Mouse (Mus musculus) MEL (cell line): ENCODE data around the gene Tekt5. TPM values are rescaled to one million over a fixed set of nuclear protein-coding genes. Genes with fewer than 3 reads are reported as not detected.

Experiments used
- DNase-seq: peaks from one replicate; pipeline ENCODE4 v3.0.0; 2011; ENCODE audit warnings: low read depth, low spot score
- H3K27ac ChIP-seq: 2 replicates; pipeline ENCODE4 v1.5.1; 2012; ENCODE audit warnings: low read depth, mild to moderate bottlenecking, control low read depth, low read length, moderate library complexity; ENCODE audit not compliant: control insufficient read depth
- H3K27me3 ChIP-seq, 2 experiments: fragments of 150-350 bp in 1 of 2; sonication (generic) in 1 of 2; 2 replicates each; pipeline ENCODE4 v1.6.1; 2012; ENCODE audit warnings: low read length in 2 of 2, mild to moderate bottlenecking in 2 of 2, improper control_type of control experiment in 1 of 2, moderate library complexity in 1 of 2; ENCODE audit not compliant: insufficient read depth in 2 of 2, control insufficient read depth in 1 of 2
- H3K36me3 ChIP-seq, 2 experiments: 2 replicates each; pipeline ENCODE4 v1.6.1; 2012 to 2014; ENCODE audit warnings: low read length in 2 of 2, improper control_type of control experiment in 1 of 2, inconsistent platforms in 1 of 2, mild to moderate bottlenecking in 1 of 2; ENCODE audit not compliant: insufficient read depth in 2 of 2, control insufficient read depth in 1 of 2
- H3K4me1 ChIP-seq, 2 experiments: fragments of 150-350 bp in 1 of 2; sonication (generic) in 1 of 2; 2 replicates each; pipeline ENCODE4 v1.6.1; 2012; ENCODE audit warnings: low read length in 2 of 2, improper control_type of control experiment in 1 of 2, mild to moderate bottlenecking in 1 of 2; ENCODE audit not compliant: insufficient read depth in 2 of 2, control insufficient read depth in 1 of 2
- H3K4me3 ChIP-seq, 2 experiments: fragments of 150-350 bp in 1 of 2; sonication (generic) in 1 of 2; 2 replicates each; pipeline ENCODE4 v1.5.1; 2012; ENCODE audit warnings: low read depth in 2 of 2, low read length in 2 of 2, mild to moderate bottlenecking in 2 of 2, moderate library complexity in 2 of 2, control low read depth in 1 of 2, improper control_type of control experiment in 1 of 2; ENCODE audit not compliant: control insufficient read depth in 1 of 2, insufficient read depth in 1 of 2
- H3K79me2 ChIP-seq: 2 replicates; pipeline ENCODE4 v1.6.1; 2012; ENCODE audit warnings: mild to moderate bottlenecking, low read length, moderate library complexity; ENCODE audit not compliant: control insufficient read depth, poor library complexity, insufficient read depth
- H3K9ac ChIP-seq: 2 replicates; pipeline ENCODE4 v1.6.1; 2012; ENCODE audit warnings: low read depth, mild to moderate bottlenecking, control low read depth, low read length, moderate library complexity; ENCODE audit not compliant: control insufficient read depth, poor library complexity, severe bottlenecking
- H3K9me3 ChIP-seq: fragments of 150-350 bp; sonication (generic); replicated peaks from 2 replicates; pipeline ENCODE4 v1.6.1; 2012; ENCODE audit warnings: mild to moderate bottlenecking, low read length, improper control_type of control experiment, moderate library complexity; ENCODE audit not compliant: insufficient read depth
- CHD1 ChIP-seq: IDR thresholded peaks from 2 replicates; pipeline ENCODE4 v1.6.1; 2012; ENCODE audit warnings: low read depth, mild to moderate bottlenecking, inconsistent platforms, low read length, improper control_type of control experiment
- CHD2 ChIP-seq: IDR thresholded peaks from 2 replicates; pipeline ENCODE4 v1.6.1; 2011; ENCODE audit warnings: low read length, improper control_type of control experiment
- CTCF ChIP-seq, 3 experiments: IDR thresholded peaks in 2 of 3; conservative IDR thresholded peaks in 1 of 3; 2 replicates each; pipeline ENCODE4 v1.5.1; 2011 to 2012; ENCODE audit warnings: low read length in 3 of 3, low read depth in 2 of 3, mild to moderate bottlenecking in 2 of 3, improper control_type of control experiment in 1 of 3, inconsistent platforms in 1 of 3, mixed read lengths in 1 of 3, moderate library complexity in 1 of 3; ENCODE audit not compliant: control insufficient read depth in 1 of 3, insufficient read depth in 1 of 3, poor library complexity in 1 of 3, severe bottlenecking in 1 of 3
- E2F4 ChIP-seq: IDR thresholded peaks from 2 replicates; pipeline ENCODE4 v1.6.1; 2011; ENCODE audit warnings: low read depth, low read length, improper control_type of control experiment, borderline replicate concordance
- EP300 ChIP-seq, 2 experiments: IDR thresholded peaks; 2 replicates each; pipeline ENCODE4 v1.6.1; 2011; ENCODE audit warnings: improper control_type of control experiment in 2 of 2, low read length in 2 of 2, low read depth in 1 of 2, mild to moderate bottlenecking in 1 of 2
- ETS1 ChIP-seq: IDR thresholded peaks from 2 replicates; pipeline ENCODE4 v1.6.1; 2012; ENCODE audit warnings: low read depth, mild to moderate bottlenecking, inconsistent platforms, low read length, improper control_type of control experiment, moderate library complexity
- GABPA ChIP-seq: IDR thresholded peaks from 2 replicates; pipeline ENCODE4 v1.6.1; 2012; ENCODE audit warnings: low read depth, mild to moderate bottlenecking, inconsistent platforms, low read length, improper control_type of control experiment, moderate library complexity
- GATA1 ChIP-seq: IDR thresholded peaks from 2 replicates; pipeline ENCODE4 v1.6.1; 2011; ENCODE audit warnings: low read depth, low read length, improper control_type of control experiment
- HCFC1 ChIP-seq: IDR thresholded peaks from 2 replicates; pipeline ENCODE4 v1.6.1; 2012; ENCODE audit warnings: low read depth, mild to moderate bottlenecking, inconsistent platforms, low read length, improper control_type of control experiment, moderate library complexity
- MAFK ChIP-seq: IDR thresholded peaks from 2 replicates; pipeline ENCODE4 v1.6.1; 2011; ENCODE audit warnings: low read depth, mild to moderate bottlenecking, low read length, improper control_type of control experiment, borderline replicate concordance
- MAX ChIP-seq: IDR thresholded peaks from 2 replicates; pipeline ENCODE4 v1.6.1; 2011; ENCODE audit warnings: low read length, improper control_type of control experiment
- MAZ ChIP-seq: IDR thresholded peaks from 2 replicates; pipeline ENCODE4 v1.6.1; 2012; ENCODE audit warnings: low read depth, mild to moderate bottlenecking, inconsistent platforms, low read length, improper control_type of control experiment
- MXI1 ChIP-seq: IDR thresholded peaks from 2 replicates; pipeline ENCODE4 v1.6.1; 2011; ENCODE audit warnings: mild to moderate bottlenecking, low read depth, low read length, improper control_type of control experiment
- MYC ChIP-seq: IDR thresholded peaks from 2 replicates; pipeline ENCODE4 v1.6.1; 2011; ENCODE audit warnings: low read depth, mild to moderate bottlenecking, low read length, improper control_type of control experiment, moderate library complexity
- NELFE ChIP-seq: IDR thresholded peaks from 2 replicates; pipeline ENCODE4 v1.6.1; 2011; ENCODE audit warnings: low read depth, low read length, improper control_type of control experiment
- NRF1 ChIP-seq: IDR thresholded peaks from 2 replicates; pipeline ENCODE4 v1.6.1; 2014; ENCODE audit warnings: low read depth, mild to moderate bottlenecking, inconsistent platforms, low read length, improper control_type of control experiment, moderate library complexity; ENCODE audit not compliant: poor library complexity, insufficient read depth, severe bottlenecking
- POLR2A ChIP-seq, 2 experiments: IDR thresholded peaks; 2 replicates each; pipeline ENCODE4 v1.6.1; 2011 to 2012; ENCODE audit warnings: low read length in 2 of 2, mild to moderate bottlenecking in 2 of 2, control low read depth in 1 of 2, improper control_type of control experiment in 1 of 2, low read depth in 1 of 2, moderate library complexity in 1 of 2; ENCODE audit not compliant: control insufficient read depth in 1 of 2, insufficient read depth in 1 of 2, poor library complexity in 1 of 2
- SMC3 ChIP-seq: IDR thresholded peaks from 2 replicates; pipeline ENCODE4 v1.6.1; 2011; ENCODE audit warnings: low read depth, low read length, improper control_type of control experiment
- USF2 ChIP-seq, 2 experiments: IDR thresholded peaks; 2 replicates each; pipeline ENCODE4 v1.6.1; 2011 to 2012; ENCODE audit warnings: improper control_type of control experiment in 2 of 2, low read length in 2 of 2, borderline replicate concordance in 1 of 2, inconsistent platforms in 1 of 2, low read depth in 1 of 2, mild to moderate bottlenecking in 1 of 2; ENCODE audit not compliant: insufficient read depth in 1 of 2
- ZC3H11A ChIP-seq: IDR thresholded peaks from 2 replicates; pipeline ENCODE4 v1.6.1; 2012; ENCODE audit warnings: low read depth, mild to moderate bottlenecking, inconsistent platforms, low read length, improper control_type of control experiment
- ZMIZ1 ChIP-seq: IDR thresholded peaks from 2 replicates; pipeline ENCODE4 v1.6.1; 2012; ENCODE audit warnings: low read depth, mild to moderate bottlenecking, inconsistent platforms, low read length, improper control_type of control experiment, moderate library complexity
- polyA plus RNA-seq, 2 experiments: library from polyadenylated mRNA; stranded (reverse) in 1 of 2; unstranded in 1 of 2; fragments of >175 nt in 1 of 2; fragments of >200 nt in 1 of 2; gene quantifications; 2 replicates each; pipeline versions ENCODE4 v1.2.1 to v1.2.4; 2012; ENCODE audit warnings: low replicate concordance in 2 of 2, low read depth in 1 of 2; ENCODE audit not compliant: insufficient read length in 2 of 2, insufficient read depth in 1 of 2, missing spikeins in 1 of 2
- total RNA-seq: library from RNA; depleted of rRNA; stranded (reverse); fragments of 300-350 nt; gene quantifications from 2 replicates; pipeline ENCODE4 v1.2.3, GENCODE M21; 2012

Gene Tekt5
- total and polyA plus RNA-seq, 3 experiments, result 0.08 to 0.25 TPM; not detected in 1

DNA sequence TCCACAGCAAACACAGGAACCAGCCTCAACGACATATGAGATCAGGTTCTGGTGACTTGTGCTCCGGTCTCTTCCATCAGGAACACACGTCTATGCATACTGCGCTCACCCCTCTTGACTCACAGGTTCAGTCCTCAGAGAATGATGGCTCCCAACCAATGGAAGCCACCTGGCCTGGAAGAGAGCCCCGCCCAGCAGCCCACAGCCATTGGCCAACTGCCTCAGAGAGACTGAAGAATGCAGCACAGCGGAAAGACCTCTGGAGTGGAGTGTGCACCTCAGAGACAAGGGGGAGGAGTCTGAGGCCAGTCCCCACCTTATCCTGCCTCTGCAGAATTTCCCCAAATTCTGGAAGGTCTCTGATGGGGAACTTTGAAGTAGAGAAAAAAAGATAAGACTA is 36.0 kb downstream of the Tekt5 start:
- Histone ChIP-seq H3K79me2 (no peaks in the 10 kb centered on the region), H3K9ac (no peak overlapping the region), H3K4me1 (no peaks in the 10 kb centered on the region), H3K4me3 (no peak overlapping the region), H3K36me3 (no peaks in the 10 kb centered on the region), H3K27me3 (no peaks in the 10 kb centered on the region), H3K9me3 (no peaks in the 10 kb centered on the region)
- no peak for DNase-seq
- TF ChIP-seq EP300 (IDR thresholded peaks at IDR 0.05; ENCODE audit: low read depth in 1 of 2, low read length in 2 of 2) (no peak), HCFC1 (no peak), ETS1 (no peak), NELFE (no peak), NRF1 (no peak), ZMIZ1 (no peak), GATA1 (no peak), CHD2 (no peak), MAZ (no peak), CTCF (IDR thresholded peaks at IDR 0.05 in 2 of 3, conservative IDR thresholded peaks at IDR 0.05 in 1 of 3; ENCODE audit: control insufficient read depth in 1 of 3, insufficient read depth in 1 of 3, low read depth in 2 of 3, low read length in 3 of 3, poor library complexity in 1 of 3, severe bottlenecking in 1 of 3) (no peak), MYC (no peak), USF2 (IDR thresholded peaks at IDR 0.05; ENCODE audit: borderline replicate concordance in 1 of 2, insufficient read depth in 1 of 2, low read depth in 1 of 2, low read length in 2 of 2) (no peak), ZC3H11A (no peak)
- TF ChIP-seq, all 39 proteins: peak for 0
- H3K27ac ChIP-seq, result no peak overlapping the region

DNA sequence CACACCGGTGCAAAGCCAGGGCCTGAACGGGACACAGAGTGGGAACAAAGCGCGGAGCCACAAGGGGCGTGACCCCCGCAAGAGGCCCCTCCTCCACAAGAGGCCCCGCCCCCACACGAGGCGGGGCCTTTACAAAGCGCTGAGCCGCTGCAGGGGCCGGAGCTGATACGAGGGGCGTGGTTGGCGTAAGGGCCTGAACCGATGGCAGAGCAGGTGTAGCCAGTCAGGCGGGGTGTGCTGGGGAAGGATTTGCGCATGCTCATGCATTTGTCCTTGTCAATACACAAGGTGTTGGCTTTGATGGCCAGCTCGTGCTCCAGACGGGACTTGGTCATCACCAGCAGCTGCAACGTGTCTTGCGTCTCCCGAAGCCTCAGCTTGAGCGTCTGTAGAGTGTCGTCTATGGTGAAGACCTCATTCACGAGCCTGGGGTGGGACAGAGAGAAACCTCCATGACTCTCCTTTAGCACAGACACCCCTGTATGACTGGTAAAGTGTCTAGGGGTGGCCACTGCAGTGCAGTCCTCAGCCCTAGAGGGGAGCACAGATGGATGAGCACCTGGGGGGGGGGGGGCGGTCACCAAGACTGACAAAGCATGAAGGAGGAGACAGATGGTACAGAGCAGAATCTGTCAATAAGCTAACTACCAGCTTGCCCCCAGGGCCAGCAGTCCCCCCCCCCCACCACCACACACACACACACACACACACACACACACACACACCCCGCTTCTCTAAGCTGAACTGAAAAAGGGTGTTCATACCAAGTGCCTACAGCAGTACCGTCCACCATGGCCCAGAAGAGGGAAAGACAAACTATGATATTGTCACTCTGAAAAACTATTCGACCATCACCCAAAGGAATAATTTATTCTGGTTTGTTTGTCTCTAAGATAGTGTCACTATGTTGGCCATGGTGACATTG is 37.0 kb downstream of the Tekt5 start:
- TF ChIP-seq MXI1 (no peak), POLR2A (IDR thresholded peaks at IDR 0.05; ENCODE audit: control insufficient read depth in 1 of 2, insufficient read depth in 1 of 2, low read depth in 1 of 2, low read length in 2 of 2, poor library complexity in 1 of 2) (no peak), MAFK (no peak), MAX (no peak), MYC (no peak), CHD1 (no peak), EP300 (IDR thresholded peaks at IDR 0.05; ENCODE audit: low read depth in 1 of 2, low read length in 2 of 2) (no peak), CHD2 (no peak), SMC3 (no peak), USF2 (IDR thresholded peaks at IDR 0.05; ENCODE audit: borderline replicate concordance in 1 of 2, insufficient read depth in 1 of 2, low read depth in 1 of 2, low read length in 2 of 2) (no peak), GATA1 (no peak), GABPA (no peak), E2F4 (no peak)
- no peaks in the 10 kb centered on the region for H3K36me3 ChIP-seq
- H3K4me1 ChIP-seq, result no peaks in the 10 kb centered on the region
- no peak overlapping the region for H3K4me3 ChIP-seq
- DNase-seq, result no peak
- no peaks in the 10 kb centered on the region for H3K27me3 ChIP-seq
- H3K79me2 ChIP-seq, result no peaks in the 10 kb centered on the region
- H3K9me3 ChIP-seq, result no peaks in the 10 kb centered on the region
- H3K9ac ChIP-seq, result no peak overlapping the region
- no peak overlapping the region for H3K27ac ChIP-seq
